Mouse (Mus musculus) MEL (cell line): ENCODE data around the gene Siae. TPM values are rescaled to one million over a fixed set of nuclear protein-coding genes. Genes with fewer than 3 reads are reported as not detected.

Experiments
- DNase-seq: peaks from one replicate; pipeline ENCODE4 v3.0.0; 2011; ENCODE audit warnings: low read depth, low spot score
- H3K27ac ChIP-seq: 2 replicates; pipeline ENCODE4 v1.5.1; 2012; ENCODE audit warnings: low read depth, mild to moderate bottlenecking, control low read depth, low read length, moderate library complexity; ENCODE audit not compliant: control insufficient read depth
- H3K27me3 ChIP-seq, 2 experiments: fragments of 150-350 bp in 1 of 2; sonication (generic) in 1 of 2; 2 replicates each; pipeline ENCODE4 v1.6.1; 2012; ENCODE audit warnings: low read length in 2 of 2, mild to moderate bottlenecking in 2 of 2, improper control_type of control experiment in 1 of 2, moderate library complexity in 1 of 2; ENCODE audit not compliant: insufficient read depth in 2 of 2, control insufficient read depth in 1 of 2
- H3K36me3 ChIP-seq, 2 experiments: 2 replicates each; pipeline ENCODE4 v1.6.1; 2012 to 2014; ENCODE audit warnings: low read length in 2 of 2, improper control_type of control experiment in 1 of 2, inconsistent platforms in 1 of 2, mild to moderate bottlenecking in 1 of 2; ENCODE audit not compliant: insufficient read depth in 2 of 2, control insufficient read depth in 1 of 2
- H3K4me1 ChIP-seq, 2 experiments: fragments of 150-350 bp in 1 of 2; sonication (generic) in 1 of 2; 2 replicates each; pipeline ENCODE4 v1.6.1; 2012; ENCODE audit warnings: low read length in 2 of 2, improper control_type of control experiment in 1 of 2, mild to moderate bottlenecking in 1 of 2; ENCODE audit not compliant: insufficient read depth in 2 of 2, control insufficient read depth in 1 of 2
- H3K4me3 ChIP-seq, 2 experiments: fragments of 150-350 bp in 1 of 2; sonication (generic) in 1 of 2; 2 replicates each; pipeline ENCODE4 v1.5.1; 2012; ENCODE audit warnings: low read depth in 2 of 2, low read length in 2 of 2, mild to moderate bottlenecking in 2 of 2, moderate library complexity in 2 of 2, control low read depth in 1 of 2, improper control_type of control experiment in 1 of 2; ENCODE audit not compliant: control insufficient read depth in 1 of 2, insufficient read depth in 1 of 2
- H3K79me2 ChIP-seq: 2 replicates; pipeline ENCODE4 v1.6.1; 2012; ENCODE audit warnings: mild to moderate bottlenecking, low read length, moderate library complexity; ENCODE audit not compliant: control insufficient read depth, poor library complexity, insufficient read depth
- H3K9ac ChIP-seq: 2 replicates; pipeline ENCODE4 v1.6.1; 2012; ENCODE audit warnings: low read depth, mild to moderate bottlenecking, control low read depth, low read length, moderate library complexity; ENCODE audit not compliant: control insufficient read depth, poor library complexity, severe bottlenecking
- H3K9me3 ChIP-seq: fragments of 150-350 bp; sonication (generic); replicated peaks from 2 replicates; pipeline ENCODE4 v1.6.1; 2012; ENCODE audit warnings: mild to moderate bottlenecking, low read length, improper control_type of control experiment, moderate library complexity; ENCODE audit not compliant: insufficient read depth
- BHLHE40 ChIP-seq: IDR thresholded peaks from 2 replicates; pipeline ENCODE4 v1.6.1; 2012; ENCODE audit warnings: low read depth, mild to moderate bottlenecking, inconsistent platforms, low read length, improper control_type of control experiment, borderline replicate concordance
- CHD2 ChIP-seq: IDR thresholded peaks from 2 replicates; pipeline ENCODE4 v1.6.1; 2011; ENCODE audit warnings: low read length, improper control_type of control experiment
- ELF1 ChIP-seq: IDR thresholded peaks from 2 replicates; pipeline ENCODE4 v1.6.1; 2014; ENCODE audit warnings: low read depth, mild to moderate bottlenecking, inconsistent platforms, low read length, improper control_type of control experiment, moderate library complexity
- EP300 ChIP-seq, 2 experiments: IDR thresholded peaks; 2 replicates each; pipeline ENCODE4 v1.6.1; 2011; ENCODE audit warnings: improper control_type of control experiment in 2 of 2, low read length in 2 of 2, low read depth in 1 of 2, mild to moderate bottlenecking in 1 of 2
- GABPA ChIP-seq: IDR thresholded peaks from 2 replicates; pipeline ENCODE4 v1.6.1; 2012; ENCODE audit warnings: low read depth, mild to moderate bottlenecking, inconsistent platforms, low read length, improper control_type of control experiment, moderate library complexity
- GATA1 ChIP-seq: IDR thresholded peaks from 2 replicates; pipeline ENCODE4 v1.6.1; 2011; ENCODE audit warnings: low read depth, low read length, improper control_type of control experiment
- HCFC1 ChIP-seq: IDR thresholded peaks from 2 replicates; pipeline ENCODE4 v1.6.1; 2012; ENCODE audit warnings: low read depth, mild to moderate bottlenecking, inconsistent platforms, low read length, improper control_type of control experiment, moderate library complexity
- JUND ChIP-seq: IDR thresholded peaks from 2 replicates; pipeline ENCODE4 v1.6.1; 2011; ENCODE audit warnings: low read depth, mild to moderate bottlenecking, improper control_type of control experiment, low read length
- KAT2A ChIP-seq: conservative IDR thresholded peaks from 2 replicates; pipeline ENCODE4 v1.6.1; 2012; ENCODE audit warnings: low read depth, low read length, improper control_type of control experiment, inconsistent platforms
- MAFK ChIP-seq: IDR thresholded peaks from 2 replicates; pipeline ENCODE4 v1.6.1; 2011; ENCODE audit warnings: low read depth, mild to moderate bottlenecking, low read length, improper control_type of control experiment, borderline replicate concordance
- MAX ChIP-seq: IDR thresholded peaks from 2 replicates; pipeline ENCODE4 v1.6.1; 2011; ENCODE audit warnings: low read length, improper control_type of control experiment
- MAZ ChIP-seq: IDR thresholded peaks from 2 replicates; pipeline ENCODE4 v1.6.1; 2012; ENCODE audit warnings: low read depth, mild to moderate bottlenecking, inconsistent platforms, low read length, improper control_type of control experiment
- MEF2A ChIP-seq: IDR thresholded peaks from 2 replicates; pipeline ENCODE4 v1.6.1; 2014; ENCODE audit warnings: low read depth, mild to moderate bottlenecking, inconsistent platforms, low read length, improper control_type of control experiment; ENCODE audit not compliant: poor library complexity, insufficient replicate concordance, severe bottlenecking; ENCODE audit errors: extremely low read depth
- MXI1 ChIP-seq: IDR thresholded peaks from 2 replicates; pipeline ENCODE4 v1.6.1; 2011; ENCODE audit warnings: mild to moderate bottlenecking, low read depth, low read length, improper control_type of control experiment
- MYB ChIP-seq: IDR thresholded peaks from 2 replicates; pipeline ENCODE4 v1.6.1; 2011; ENCODE audit warnings: mild to moderate bottlenecking, low read depth, low read length, improper control_type of control experiment
- MYC ChIP-seq: IDR thresholded peaks from 2 replicates; pipeline ENCODE4 v1.6.1; 2011; ENCODE audit warnings: low read depth, mild to moderate bottlenecking, low read length, improper control_type of control experiment, moderate library complexity
- POLR2A ChIP-seq, 2 experiments: IDR thresholded peaks; 2 replicates each; pipeline ENCODE4 v1.6.1; 2011 to 2012; ENCODE audit warnings: low read length in 2 of 2, mild to moderate bottlenecking in 2 of 2, control low read depth in 1 of 2, improper control_type of control experiment in 1 of 2, low read depth in 1 of 2, moderate library complexity in 1 of 2; ENCODE audit not compliant: control insufficient read depth in 1 of 2, insufficient read depth in 1 of 2, poor library complexity in 1 of 2
- POLR2AphosphoS2 ChIP-seq: IDR thresholded peaks from 2 replicates; pipeline ENCODE4 v1.6.1; 2011; ENCODE audit warnings: low read length, improper control_type of control experiment
- RAD21 ChIP-seq: IDR thresholded peaks from 2 replicates; pipeline ENCODE4 v1.6.1; 2011; ENCODE audit warnings: mild to moderate bottlenecking, low read depth, low read length, improper control_type of control experiment
- RCOR1 ChIP-seq: IDR thresholded peaks from 2 replicates; pipeline ENCODE4 v1.6.1; 2012; ENCODE audit warnings: low read depth, mild to moderate bottlenecking, inconsistent platforms, low read length, improper control_type of control experiment
- SIN3A ChIP-seq: IDR thresholded peaks from 2 replicates; pipeline ENCODE4 v1.6.1; 2012; ENCODE audit warnings: low read length, improper control_type of control experiment, inconsistent platforms
- SMC3 ChIP-seq: IDR thresholded peaks from 2 replicates; pipeline ENCODE4 v1.6.1; 2011; ENCODE audit warnings: low read depth, low read length, improper control_type of control experiment
- TAL1 ChIP-seq: IDR thresholded peaks from 2 replicates; pipeline ENCODE4 v1.6.1; 2012; ENCODE audit warnings: mild to moderate bottlenecking, inconsistent platforms, low read length, moderate library complexity, mixed read lengths
- TBP ChIP-seq: IDR thresholded peaks from 2 replicates; pipeline ENCODE4 v1.8.0; 2011; ENCODE audit warnings: low read depth, low read length, improper control_type of control experiment
- ZKSCAN1 ChIP-seq: IDR thresholded peaks from 2 replicates; pipeline ENCODE4 v1.6.1; 2012; ENCODE audit warnings: low read depth, mild to moderate bottlenecking, inconsistent platforms, low read length, improper control_type of control experiment, moderate library complexity
- ZNF384 ChIP-seq: IDR thresholded peaks from 2 replicates; pipeline ENCODE4 v1.6.1; 2012; ENCODE audit warnings: low read depth, mild to moderate bottlenecking, inconsistent platforms, low read length, improper control_type of control experiment
- polyA plus RNA-seq, 2 experiments: library from polyadenylated mRNA; stranded (reverse) in 1 of 2; unstranded in 1 of 2; fragments of >175 nt in 1 of 2; fragments of >200 nt in 1 of 2; gene quantifications; 2 replicates each; pipeline versions ENCODE4 v1.2.1 to v1.2.4; 2012; ENCODE audit warnings: low replicate concordance in 2 of 2, low read depth in 1 of 2; ENCODE audit not compliant: insufficient read length in 2 of 2, insufficient read depth in 1 of 2, missing spikeins in 1 of 2
- total RNA-seq: library from RNA; depleted of rRNA; stranded (reverse); fragments of 300-350 nt; gene quantifications from 2 replicates; pipeline ENCODE4 v1.2.3, GENCODE M21; 2012

The Siae gene
- total and polyA plus RNA-seq, 3 experiments = 4.9 to 9.2 TPM; not detected in 1

- no peak for TF ChIP-seq RCOR1
- TF ChIP-seq TAL1 = no peak
- TF ChIP-seq MYB = peak; percentile 95
- no peak for TF ChIP-seq CHD2
- no peak for TF ChIP-seq MAFK
- peak; percentile 20; the same call in 1 of the 2 replicates for TF ChIP-seq MXI1
- no peak for TF ChIP-seq MEF2A
- TF ChIP-seq ZNF384 = no peak
- no peak for TF ChIP-seq ELF1
- no peak for TF ChIP-seq ZKSCAN1
- no peak; the same call in none of the 2 replicates for TF ChIP-seq SIN3A
- TF ChIP-seq JUND = no peak
These were observed 110.5 kb downstream of the Siae start (continued) for GRCm38 (mm10) chr9:37666045-37666444.

GRCm38 (mm10) chr9:37669115-37669514 lies 113.6 kb downstream of the Siae start, which contains the start of gene Panx3:
Gene Panx3, minus strand, starts transcription at chr9:37669235.
- H3K4me1 ChIP-seq = peaks cover 24 to 32% of the 10 kb centered on the region in 2 experiments
- H3K9me3 ChIP-seq = no peaks in the 10 kb centered on the region
- peak; percentile 51 for DNase-seq
- H3K4me3 ChIP-seq = no peak within 1 kb of the TSS
- H3K27ac ChIP-seq = no peak within 1 kb of the TSS
- H3K79me2 ChIP-seq = no peaks in the 10 kb centered on the region
- no peaks in the 10 kb centered on the region; a peak in 1 of 4 replicates for H3K27me3 ChIP-seq
- no peak within 1 kb of the TSS for H3K9ac ChIP-seq
- TF ChIP-seq HCFC1 (no peak), BHLHE40 (no peak), RCOR1 (peak; percentile 49; the same call in 1 of the 2 replicates), CHD2 (no peak), GABPA (no peak), MYC (no peak), GATA1 (peak; percentile 78), MAX (no peak), TBP (0 out of 2 replicates have a peak, but pooled peaks have one; percentile 25), EP300 (IDR thresholded peaks at IDR 0.05; ENCODE audit: low read depth in 1 of 2, low read length in 2 of 2) (0 out of 4 replicates have a peak, but pooled peaks of 1 of the 2 experiments have one; percentile 29), POLR2AphosphoS2 (no peak), RAD21 (no peak), ZNF384 (no peak), POLR2A (IDR thresholded peaks at IDR 0.05; ENCODE audit: control insufficient read depth in 1 of 2, insufficient read depth in 1 of 2, low read depth in 1 of 2, low read length in 2 of 2, poor library complexity in 1 of 2) (no peak), MAZ (no peak), KAT2A (no peak), SMC3 (no peak), JUND (no peak)
- H3K36me3 ChIP-seq = peaks cover 0 to 20% of the 10 kb centered on the region in 2 experiments; a peak in 2 of 4 replicates
